Mouse (Mus musculus) liver, embryonic 14.5 days (tissue): ENCODE results near the gene Akt2. TPM values are rescaled to one million over a fixed set of nuclear protein-coding genes. Genes with fewer than 3 reads are reported as not detected.

Source experiments
- ATAC-seq: fragments of 200-750 bp; cut with Nextera tagmentation; 2 replicates; pipeline ENCODE4 v1.8.0; 2017; ENCODE audit warnings: moderate number of reproducible peaks, mild to moderate bottlenecking, moderate library complexity; ENCODE audit not compliant: insufficient read depth
- DNase-seq, 3 experiments: peaks; one replicate each; pipeline ENCODE4 v3.0.0-alpha.2; 2012 to 2013; ENCODE audit warnings: low read depth in 3 of 3, low spot score in 3 of 3
- H3K27ac ChIP-seq: fragments of 300-500 bp; sonication (generic); 2 replicates; pipeline ENCODE4 v1.5.1; 2014; ENCODE audit warnings: moderate library complexity, mild to moderate bottlenecking, control low read depth, inconsistent platforms
- H3K27me3 ChIP-seq: fragments of 300-500 bp; sonication (generic); 2 replicates; pipeline ENCODE4 v1.6.1; 2014; ENCODE audit warnings: mild to moderate bottlenecking, low read length, moderate library complexity; ENCODE audit not compliant: control insufficient read depth, insufficient read depth
- H3K36me3 ChIP-seq: fragments of 300-500 bp; sonication (generic); replicated peaks from 2 replicates; pipeline ENCODE4 v1.6.1; 2014; ENCODE audit warnings: low read depth; ENCODE audit not compliant: control insufficient read depth, insufficient read depth
- H3K4me1 ChIP-seq, 2 experiments: fragments of 200-500 bp in 1 of 2; fragments of 300-500 bp in 1 of 2; sonication (generic) in 1 of 2; replicated peaks; 2 replicates each; pipeline ENCODE4 v1.6.1; 2012 to 2014; ENCODE audit warnings: antibody characterized with exemption in 1 of 2, inconsistent platforms in 1 of 2, low read length in 1 of 2; ENCODE audit not compliant: control insufficient read depth in 2 of 2, insufficient read depth in 2 of 2
- H3K4me2 ChIP-seq: fragments of 300-500 bp; sonication (generic); 2 replicates; pipeline ENCODE4 v1.6.1; 2014; ENCODE audit warnings: low read depth, mild to moderate bottlenecking, control low read depth, moderate library complexity
- H3K4me3 ChIP-seq, 2 experiments: fragments of 200-500 bp in 1 of 2; fragments of 300-500 bp in 1 of 2; sonication (generic) in 1 of 2; 2 replicates each; pipeline ENCODE4 v1.5.1; 2012 to 2014; ENCODE audit warnings: low read depth in 2 of 2, low read length in 2 of 2, mild to moderate bottlenecking in 2 of 2, control low read depth in 1 of 2, inconsistent platforms in 1 of 2, moderate library complexity in 1 of 2; ENCODE audit not compliant: insufficient read depth in 1 of 2
- H3K9ac ChIP-seq: fragments of 300-500 bp; sonication (generic); replicated peaks from 2 replicates; pipeline ENCODE4 v1.6.1; 2014; ENCODE audit warnings: mild to moderate bottlenecking, control low read depth, moderate library complexity
- H3K9me3 ChIP-seq: fragments of 300-500 bp; sonication (generic); 2 replicates; pipeline ENCODE4 v1.6.1; 2016; ENCODE audit warnings: low read length, mixed read lengths; ENCODE audit not compliant: control insufficient read depth
- CTCF ChIP-seq: IDR thresholded peaks from 2 replicates; pipeline ENCODE4 v1.5.1; 2016; ENCODE audit warnings: antibody characterized with exemption, low read depth, control low read depth
- EP300 ChIP-seq: IDR thresholded peaks from 2 replicates; pipeline ENCODE4 v1.6.1; 2016; ENCODE audit warnings: antibody characterized with exemption, low read depth
- WGBS: fragments of 180-500 bp; shearing (Covaris S2); extraction: QIAGEN DNeasy Blood & Tissue Kit; methylation state at CpG from one replicate; pipeline ENCODE4 v1.1.7; 2014; ENCODE audit not compliant: insufficient replicate concordance; 5-methylcytosine and 5-hydroxymethylcytosine counted together
- polyA plus RNA-seq, 2 experiments: library from polyadenylated mRNA; depleted of rRNA in 1 of 2; stranded (reverse) in 1 of 2; unstranded in 1 of 2; fragments of >200 nt; fragmentation: Nextera tagmentation in 1 of 2; extraction: Ambion mirVana in 1 of 2; gene quantifications; 2 replicates each; pipeline versions ENCODE4 v1.2.1 to v1.2.3; 2012 to 2014

The Akt2 gene
- polyA plus RNA-seq, 2 experiments = 21.5 to 23.2 TPM

DNA sequence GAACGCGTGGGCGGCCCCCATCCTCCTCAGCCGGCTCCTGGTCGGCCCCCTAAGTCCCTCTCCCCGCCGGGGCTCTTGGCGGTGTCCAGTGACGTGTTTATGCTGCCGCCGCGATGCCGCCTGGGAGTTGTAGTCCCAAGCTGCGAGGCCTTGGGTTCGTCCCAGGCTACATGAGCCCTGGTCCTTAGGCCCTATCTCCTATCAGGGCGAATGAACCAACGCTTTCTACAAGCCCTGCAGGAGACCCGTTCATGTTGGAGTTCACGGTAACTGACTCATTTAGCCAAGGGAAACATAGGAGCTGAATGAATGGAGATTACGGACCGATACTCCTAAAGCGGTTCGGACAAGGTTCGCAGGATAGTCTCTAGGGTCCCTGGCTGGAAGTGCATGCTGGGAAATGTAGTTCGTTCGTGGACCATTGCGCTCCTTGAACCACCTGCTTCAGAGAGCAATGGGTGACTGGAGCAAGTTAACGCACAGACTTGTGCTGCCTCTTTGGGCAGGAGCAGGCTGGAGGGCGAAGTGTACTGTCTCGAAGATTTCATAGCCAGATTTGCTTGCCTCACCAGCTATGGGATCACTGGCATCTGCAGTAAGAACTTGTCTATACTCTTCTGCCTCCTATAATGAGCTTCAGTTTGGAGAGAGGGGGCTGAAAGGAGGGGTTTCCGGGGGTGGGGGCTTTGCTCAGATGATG lies 83.3 kb downstream of the Akt2 start, which contains the start of gene Map3k10:
Gene Map3k10 (minus strand): TSS at position 77 of the 700 bp plus-strand sequence.
- Histone ChIP-seq H3K9me3 (no peaks in the 10 kb centered on the region), H3K27me3 (peaks cover 10% of the 10 kb centered on the region), H3K36me3 (no peaks in the 10 kb centered on the region), H3K4me3 (peak within 1 kb of the TSS; percentile 67 to 77), H3K27ac (no peak within 1 kb of the TSS), H3K9ac (peak within 1 kb of the TSS; percentile 64), H3K4me1 (peaks cover 0 to 11% of the 10 kb centered on the region in 2 experiments; a peak in 2 of 4 replicates), H3K4me2 (peak within 1 kb of the TSS; percentile 100)
- under 1% methylated on average over 31 of the region's 31 CpGs for WGBS
- TF ChIP-seq CTCF (no peak), EP300 (no peak)
- ATAC-seq (peak; percentile 97), DNase-seq (peak; percentile 75 to 80 (median 76))

DNA sequence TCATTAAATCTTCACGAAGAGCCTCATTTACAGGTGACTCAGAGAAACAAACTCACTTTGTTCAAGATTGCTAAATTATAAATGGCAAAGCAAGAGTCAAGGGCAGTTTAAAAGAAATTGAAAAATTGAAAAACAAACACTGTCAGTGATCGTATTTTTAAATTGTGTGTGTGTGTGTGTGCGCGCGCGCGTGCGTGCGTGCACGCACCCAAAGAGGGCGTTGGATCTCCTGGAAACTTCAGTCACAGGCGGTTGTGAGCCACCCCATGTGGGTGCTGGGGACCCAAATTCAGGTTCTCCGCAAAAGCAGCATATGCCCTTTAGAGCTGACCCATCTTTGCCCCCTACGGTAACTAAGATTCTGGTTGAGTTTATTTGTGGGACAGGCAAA lies 83.9 kb downstream of the Akt2 start:
- Histone ChIP-seq H3K4me3 (peak overlapping the region in 1 of 2 experiments; percentile 67; a peak in 2 of 4 replicates), H3K27me3 (peaks cover 10% of the 10 kb centered on the region), H3K4me2 (peak overlapping the region; percentile 100), H3K27ac (no peak overlapping the region), H3K36me3 (no peaks in the 10 kb centered on the region), H3K9ac (no peak overlapping the region; the same call in 1 of the 2 replicates), H3K9me3 (no peaks in the 10 kb centered on the region), H3K4me1 (peaks cover 0 to 11% of the 10 kb centered on the region in 2 experiments; a peak in 2 of 4 replicates)
- WGBS = 24% methylated on average over 14 of the region's 14 CpGs
- DNase-seq (no peak), ATAC-seq (no peak)
- no peak for TF ChIP-seq CTCF
- no peak for TF ChIP-seq EP300

DNA sequence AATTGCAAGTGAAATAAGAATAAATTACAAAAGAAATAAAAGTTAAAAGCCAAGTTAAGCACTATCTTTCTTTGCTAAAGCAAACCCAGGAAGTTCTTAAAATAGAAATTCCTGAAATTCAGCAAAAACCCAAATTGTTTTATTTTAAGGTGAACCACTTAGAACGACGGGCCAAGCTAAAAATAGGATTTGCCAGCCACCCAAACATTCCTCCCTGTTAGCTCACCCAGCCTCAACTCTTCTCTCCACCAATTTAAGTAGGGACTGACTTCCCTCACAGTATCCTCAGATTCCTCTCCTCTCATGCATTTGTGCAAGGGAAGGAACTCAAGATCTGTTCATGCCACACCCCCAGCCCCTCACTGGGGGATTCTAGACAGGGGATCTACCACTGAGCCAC lies 91.9 kb downstream of the Akt2 start:
- H3K4me1 ChIP-seq = no peaks in the 10 kb centered on the region; a peak in 1 of 4 replicates
- ATAC-seq (no peak), DNase-seq (no peak)
- H3K9ac ChIP-seq = no peak overlapping the region
- H3K4me2 ChIP-seq = no peak overlapping the region
- TF ChIP-seq CTCF (no peak), EP300 (no peak)
- H3K36me3 ChIP-seq = no peaks in the 10 kb centered on the region
- H3K27me3 ChIP-seq = no peaks in the 10 kb centered on the region
- H3K9me3 ChIP-seq = no peaks in the 10 kb centered on the region
- WGBS = 25% methylated on average over 2 of the region's 2 CpGs
- no peak overlapping the region for H3K27ac ChIP-seq
- no peak overlapping the region for H3K4me3 ChIP-seq

DNA sequence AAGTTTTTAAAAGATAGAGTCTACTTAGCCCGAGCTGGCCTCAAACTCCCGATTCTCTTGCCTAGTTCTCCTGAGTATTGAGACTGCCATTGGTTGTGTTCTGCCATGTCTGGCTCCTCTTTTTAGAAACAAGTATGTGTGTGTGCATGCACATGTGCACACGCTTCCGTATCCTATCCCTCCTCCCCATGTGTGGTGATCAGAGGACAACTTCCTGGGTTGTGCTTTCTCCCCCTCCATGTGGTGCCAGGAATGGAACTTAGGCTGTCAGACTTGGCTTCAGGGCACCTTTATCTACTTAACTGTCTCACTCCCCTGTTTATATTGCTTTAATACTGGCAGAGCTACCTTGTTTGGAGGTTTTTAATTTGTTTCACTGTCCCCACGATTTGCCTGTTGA lies 93.9 kb downstream of the Akt2 start:
- Histone ChIP-seq H3K4me3 (no peak overlapping the region), H3K36me3 (no peaks in the 10 kb centered on the region), H3K27ac (no peak overlapping the region), H3K4me1 (peaks cover 4% of the 10 kb centered on the region in 2 experiments; a peak in 2 of 4 replicates), H3K9me3 (no peaks in the 10 kb centered on the region), H3K9ac (no peak overlapping the region), H3K4me2 (no peak overlapping the region), H3K27me3 (no peaks in the 10 kb centered on the region)
- no peak for ATAC-seq
- TF ChIP-seq CTCF (no peak), EP300 (no peak)
- no peak for DNase-seq
- 20% methylated on average over 5 of the region's 5 CpGs for WGBS

DNA sequence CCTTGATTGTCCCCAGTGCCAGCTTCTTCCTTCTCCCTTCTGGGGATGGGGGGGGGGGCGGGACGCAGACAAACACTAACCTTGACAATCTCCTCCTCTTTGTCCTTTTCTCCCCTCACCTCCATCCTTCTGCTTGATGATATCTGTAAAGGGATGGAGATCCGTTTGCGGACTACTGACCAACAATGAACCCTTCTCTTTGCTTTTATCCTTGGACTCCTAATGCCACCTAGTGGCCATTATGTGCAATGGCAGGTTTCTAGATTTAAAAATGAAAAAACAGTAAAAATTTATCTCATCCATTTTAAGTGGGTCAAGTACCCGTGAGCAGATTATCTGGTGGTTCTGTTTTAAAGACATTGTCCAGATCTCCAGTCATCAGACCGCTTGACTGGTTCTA lies 94.3 kb downstream of the Akt2 start:
- H3K9ac ChIP-seq = no peak overlapping the region
- H3K9me3 ChIP-seq = no peaks in the 10 kb centered on the region
- ATAC-seq (no peak), DNase-seq (peak in 1 of 3 experiments; percentile 39)
- no peaks in the 10 kb centered on the region for H3K27me3 ChIP-seq
- H3K4me2 ChIP-seq = no peak overlapping the region
- H3K4me1 ChIP-seq = peaks cover 4% of the 10 kb centered on the region in 2 experiments; a peak in 2 of 4 replicates
- H3K27ac ChIP-seq = no peak overlapping the region
- TF ChIP-seq CTCF (peak; percentile 74), EP300 (no peak)
- 0% methylated on average over 6 of the region's 6 CpGs for WGBS
- H3K4me3 ChIP-seq = no peak overlapping the region
- H3K36me3 ChIP-seq = no peaks in the 10 kb centered on the region
